Mouse (Mus musculus) cortical plate, adult 2 months (tissue): ENCODE data around the gene Astn2. TPM values are rescaled to one million over a fixed set of nuclear protein-coding genes. Genes with fewer than 3 reads are reported as not detected.

Experiments used
- H3K27ac ChIP-seq: fragments of 200-500 bp; 2 replicates; pipeline ENCODE4 v1.5.1; 2012; ENCODE audit warnings: low read length, control low read depth, inconsistent platforms; ENCODE audit not compliant: insufficient read depth
- H3K4me1 ChIP-seq: fragments of 200-500 bp; 2 replicates; pipeline ENCODE4 v1.6.1; 2011; ENCODE audit warnings: low read length; ENCODE audit not compliant: control insufficient read depth, insufficient read depth
- H3K4me3 ChIP-seq: fragments of 200-500 bp; 2 replicates; pipeline ENCODE4 v1.5.1; 2011; ENCODE audit warnings: mild to moderate bottlenecking, low read length, control low read depth; ENCODE audit not compliant: insufficient read depth
- CTCF ChIP-seq: fragments of 200-500 bp; IDR thresholded peaks from 2 replicates; pipeline ENCODE4 v1.5.1; 2011; ENCODE audit warnings: mild to moderate bottlenecking, control low read depth, low read length; ENCODE audit not compliant: insufficient read depth; ENCODE audit errors: extremely low read depth
- POLR2A ChIP-seq: fragments of 200-500 bp; IDR thresholded peaks from 2 replicates; pipeline ENCODE4 v1.6.1; 2011; ENCODE audit warnings: mild to moderate bottlenecking, low read length, control low read depth; ENCODE audit not compliant: insufficient read depth; ENCODE audit errors: extremely low read depth
- polyA plus RNA-seq: library from polyadenylated mRNA; depleted of rRNA; stranded (reverse); fragments of >200 nt; gene quantifications from 2 replicates; pipeline ENCODE4 v1.2.3, GENCODE M21; 2012

Gene Astn2
- polyA plus RNA-seq, 1 experiment = 20.9 TPM

DNA sequence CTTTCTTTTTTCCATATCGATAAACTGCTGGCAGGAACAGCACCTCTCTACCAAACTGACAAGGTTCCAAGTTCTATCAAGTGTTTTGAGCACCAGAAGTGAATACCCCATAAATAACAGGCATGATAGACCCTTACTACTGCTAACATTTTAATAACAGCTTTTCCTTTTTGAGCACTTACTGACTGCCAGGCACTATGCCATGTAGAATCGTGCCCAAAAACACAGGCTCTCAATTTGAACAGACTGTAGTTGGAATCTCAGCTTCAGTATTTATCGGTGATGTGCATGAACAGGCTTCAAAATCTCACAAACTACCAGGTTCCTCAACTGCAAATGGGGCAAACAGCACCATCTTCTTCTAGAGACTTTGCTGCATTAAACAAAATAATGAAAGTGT lies 143.1 kb downstream of the Astn2 start:
- no peaks in the 10 kb centered on the region; the same call in 1 of the 2 replicates for H3K4me1 ChIP-seq
- H3K27ac ChIP-seq = no peak overlapping the region
- no peak for TF ChIP-seq POLR2A
- no peak for TF ChIP-seq CTCF
- no peak overlapping the region for H3K4me3 ChIP-seq

DNA sequence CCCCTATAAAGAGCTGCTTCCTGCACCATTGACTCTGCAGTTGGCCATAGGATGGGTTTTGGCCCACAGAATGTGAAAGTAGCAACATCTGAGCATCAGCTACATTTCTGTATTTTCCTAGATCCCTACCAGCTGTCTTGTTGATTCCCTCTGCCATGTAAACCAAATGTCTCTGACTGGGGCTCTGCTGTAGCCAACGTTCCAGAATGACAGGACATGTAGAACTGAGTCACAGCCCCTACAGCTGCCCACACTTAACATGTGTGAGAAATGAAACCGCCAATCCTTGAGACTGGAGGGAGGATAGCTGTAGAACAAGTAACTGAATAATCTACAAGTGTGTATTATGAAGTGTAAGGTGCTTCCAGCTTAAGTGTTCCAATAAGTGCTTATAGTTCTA lies 145.5 kb downstream of the Astn2 start:
- H3K27ac ChIP-seq = no peak overlapping the region
- H3K4me3 ChIP-seq = no peak overlapping the region
- no peaks in the 10 kb centered on the region; the same call in 1 of the 2 replicates for H3K4me1 ChIP-seq
- no peak for TF ChIP-seq POLR2A
- no peak for TF ChIP-seq CTCF

DNA sequence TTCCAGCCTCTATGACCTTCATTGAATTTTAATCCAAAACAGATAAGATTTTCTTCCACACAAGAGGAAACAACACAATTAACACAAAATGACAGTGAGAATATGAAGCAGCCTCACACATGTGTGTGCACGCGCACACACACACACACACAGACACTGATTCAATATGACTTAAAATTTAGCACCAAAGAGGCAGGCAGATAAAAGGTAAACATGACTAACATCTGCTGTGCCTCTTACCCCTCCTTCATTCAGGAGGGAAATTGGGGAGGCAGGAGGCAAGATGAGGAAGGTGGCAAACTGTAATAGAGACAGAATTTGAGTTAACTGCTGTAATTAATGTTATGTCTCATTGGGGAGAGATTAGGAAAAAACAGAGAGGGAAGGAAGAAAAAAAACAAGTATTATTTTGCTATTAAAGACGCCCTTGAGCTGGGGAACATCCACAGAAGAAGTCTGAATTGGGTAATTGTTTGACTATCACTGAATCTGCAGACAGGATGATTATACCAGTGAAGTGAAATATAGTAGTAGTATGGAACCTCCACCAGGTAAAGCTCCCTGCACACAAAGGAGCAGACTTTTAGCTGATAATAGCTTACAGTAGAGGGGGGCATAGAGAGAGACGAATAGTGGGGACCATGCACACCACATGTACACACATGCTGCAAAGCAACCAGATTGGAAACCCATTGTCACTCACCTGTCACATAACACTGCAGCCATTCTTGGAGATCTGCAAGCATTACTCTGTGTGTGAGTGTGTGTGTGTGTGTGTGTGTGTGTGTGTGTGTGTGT lies 149.5 kb downstream of the Astn2 start:
- Histone ChIP-seq H3K4me1 (no peaks in the 10 kb centered on the region), H3K4me3 (no peak overlapping the region), H3K27ac (no peak overlapping the region)
- TF ChIP-seq CTCF = no peak
- no peak for TF ChIP-seq POLR2A

DNA sequence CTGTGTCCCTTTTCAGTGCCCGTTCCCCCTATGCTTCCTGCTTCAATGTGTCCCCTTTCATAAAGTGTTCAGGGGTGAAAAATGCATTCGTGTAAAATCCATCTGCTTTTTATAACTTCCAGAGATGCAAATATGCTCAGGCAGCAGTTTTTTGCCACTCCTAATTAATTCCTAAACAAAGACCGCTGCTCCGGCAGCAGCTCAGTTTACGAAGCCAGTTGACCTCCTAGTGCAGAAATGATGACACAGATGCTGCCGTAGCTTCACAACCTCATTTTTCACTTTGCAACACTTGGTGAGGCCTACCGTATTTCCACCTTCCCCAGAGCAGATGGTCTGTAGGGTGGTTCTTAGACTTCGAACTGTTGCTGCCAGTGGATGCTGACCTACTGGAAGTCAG lies 155.9 kb downstream of the Astn2 start:
- TF ChIP-seq POLR2A (no peak), CTCF (no peak)
- no peak overlapping the region for H3K4me3 ChIP-seq
- no peaks in the 10 kb centered on the region for H3K4me1 ChIP-seq
- H3K27ac ChIP-seq = no peak overlapping the region

DNA sequence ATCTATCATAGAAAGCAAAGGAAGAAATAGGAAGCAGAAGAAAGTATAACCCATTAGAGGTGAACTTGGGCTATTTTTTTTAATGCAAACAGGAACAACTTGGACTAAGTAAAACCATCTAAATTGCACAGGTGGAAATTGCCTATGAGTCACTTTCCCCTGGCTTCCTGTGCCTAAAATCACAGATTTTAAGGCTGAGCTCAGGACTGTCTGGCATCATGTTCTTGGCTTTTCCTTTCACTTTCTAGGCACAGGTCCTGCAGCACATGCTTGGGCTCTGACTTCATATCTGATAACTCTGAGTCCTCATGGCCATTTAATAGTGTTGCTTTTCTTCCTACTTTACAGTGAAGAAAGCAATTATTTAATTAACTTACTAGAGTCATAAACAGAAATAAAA lies 161.7 kb downstream of the Astn2 start:
- Histone ChIP-seq H3K4me1 (no peaks in the 10 kb centered on the region; the same call in 1 of the 2 replicates), H3K4me3 (no peak overlapping the region), H3K27ac (no peak overlapping the region)
- TF ChIP-seq CTCF (no peak), POLR2A (no peak)

DNA sequence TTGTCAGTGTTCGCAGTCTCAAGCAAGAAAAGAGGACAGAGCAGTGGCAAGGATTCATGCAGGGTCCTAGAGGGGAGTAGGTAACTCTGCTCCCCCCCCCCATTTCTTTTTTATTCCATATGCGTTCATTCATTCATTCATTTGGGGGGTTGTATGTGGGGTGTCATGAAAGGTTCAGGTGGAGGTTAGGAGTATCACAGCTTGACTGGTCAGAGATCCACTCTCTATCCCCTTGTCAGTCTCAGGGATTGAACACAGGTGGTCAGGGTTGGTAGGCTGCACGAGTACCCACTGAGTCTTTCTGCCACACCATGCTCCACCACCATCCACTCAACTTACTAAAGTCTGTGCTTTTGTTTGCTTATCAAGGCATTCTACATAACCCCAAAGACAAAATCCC lies 171.6 kb downstream of the Astn2 start:
- no peaks in the 10 kb centered on the region for H3K4me1 ChIP-seq
- no peak for TF ChIP-seq CTCF
- no peak for TF ChIP-seq POLR2A
- no peak overlapping the region for H3K4me3 ChIP-seq
- H3K27ac ChIP-seq = no peak overlapping the region

DNA sequence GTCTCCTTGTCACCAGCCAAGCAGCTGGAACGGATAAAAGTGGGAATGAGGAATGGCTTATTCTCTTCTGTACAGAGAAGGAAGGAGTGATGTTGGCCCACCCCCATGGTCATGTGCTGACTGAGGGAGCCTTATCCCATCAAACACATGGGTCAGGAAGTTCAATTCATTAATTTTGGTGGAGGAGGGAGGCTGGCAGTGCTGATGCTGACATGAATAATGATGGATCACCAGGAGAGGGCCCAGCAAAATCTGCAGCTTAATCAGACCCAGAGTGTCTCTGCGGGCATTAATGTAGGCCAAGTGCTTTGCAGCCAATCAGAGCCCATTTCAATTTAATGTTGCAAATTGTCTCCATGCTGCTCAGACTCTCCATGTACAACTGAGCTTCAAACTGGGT lies 172.1 kb downstream of the Astn2 start:
- Histone ChIP-seq H3K4me3 (no peak overlapping the region), H3K4me1 (no peaks in the 10 kb centered on the region), H3K27ac (no peak overlapping the region)
- TF ChIP-seq POLR2A = no peak
- TF ChIP-seq CTCF = no peak

DNA sequence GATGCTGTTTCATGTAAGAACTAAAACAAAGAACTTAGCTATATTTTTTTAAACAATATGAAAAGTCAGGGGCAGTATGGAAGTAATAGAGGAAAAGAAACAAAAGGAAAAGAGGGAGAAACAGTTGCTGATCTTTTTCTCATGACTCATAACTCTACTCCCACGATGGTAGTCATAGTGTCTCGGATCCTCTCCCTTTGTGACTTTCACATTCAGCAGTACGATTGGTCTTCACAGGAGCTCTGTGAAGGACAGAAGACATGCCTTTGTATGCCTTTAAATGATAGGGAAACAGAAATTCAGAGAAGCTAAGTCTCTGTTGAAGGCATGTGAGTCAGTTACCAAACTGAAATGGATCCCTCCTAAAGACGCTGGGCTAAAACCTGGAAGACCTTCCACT lies 173.7 kb downstream of the Astn2 start:
- Histone ChIP-seq H3K27ac (peak overlapping the region; percentile 40; the same call in 1 of the 2 replicates), H3K4me3 (no peak overlapping the region)
- no peak for TF ChIP-seq POLR2A
- no peak for TF ChIP-seq CTCF

DNA sequence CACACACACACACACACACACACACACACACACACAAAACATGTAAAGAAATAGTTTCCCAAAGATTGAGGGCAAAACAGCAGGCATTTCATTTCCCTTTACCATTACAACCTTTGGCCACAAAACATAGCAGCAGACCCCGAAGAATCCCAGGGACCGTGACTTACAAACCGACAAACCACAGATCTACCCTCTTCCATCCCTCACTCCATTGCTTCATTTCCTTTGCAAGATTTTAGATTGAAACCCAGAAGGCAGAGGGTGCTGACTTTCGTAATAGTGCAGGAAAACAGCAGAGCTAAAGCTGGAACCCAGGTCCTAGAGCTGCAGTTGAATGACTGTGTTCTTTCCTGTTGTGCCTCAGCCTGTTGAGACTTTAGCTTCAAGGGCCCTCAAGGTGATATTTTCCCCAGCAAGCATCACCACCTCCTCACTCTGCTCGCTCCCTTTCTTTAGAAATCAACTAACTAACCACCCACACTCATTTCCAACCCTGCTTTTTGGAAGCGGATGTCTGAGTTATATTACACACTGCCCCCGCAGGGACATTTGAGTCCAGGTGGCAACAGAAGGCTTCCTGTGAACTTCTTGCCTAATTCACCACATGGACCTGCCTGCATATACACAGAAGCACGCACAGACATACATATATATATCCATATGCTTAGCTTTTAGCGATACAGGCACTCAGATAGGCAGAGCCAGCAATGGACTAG lies 181.7 kb downstream of the Astn2 start:
- TF ChIP-seq POLR2A (no peak), CTCF (no peak)
- Histone ChIP-seq H3K4me1 (no peaks in the 10 kb centered on the region; the same call in 1 of the 2 replicates), H3K4me3 (no peak overlapping the region), H3K27ac (no peak overlapping the region)

More for the DNA sequence above, 173.7 kb downstream of the Astn2 start:
- H3K4me1 ChIP-seq = no peaks in the 10 kb centered on the region
